Mouse (Mus musculus) subcutaneous adipose tissue, adult 2 months (tissue): ENCODE data around the gene Osbpl9. TPM values are rescaled to one million over a fixed set of nuclear protein-coding genes. Genes with fewer than 3 reads are reported as not detected.

ENCODE experiments used
- polyA plus RNA-seq: library from polyadenylated mRNA; depleted of rRNA; stranded (reverse); fragments of >200 nt; gene quantifications from 2 replicates; pipeline ENCODE4 v1.2.3, GENCODE M21; 2012; ENCODE audit warnings: low replicate concordance; rRNA removed

The Osbpl9 gene
- 127 and 169 TPM in 2 replicates for polyA plus RNA-seq

DNA sequence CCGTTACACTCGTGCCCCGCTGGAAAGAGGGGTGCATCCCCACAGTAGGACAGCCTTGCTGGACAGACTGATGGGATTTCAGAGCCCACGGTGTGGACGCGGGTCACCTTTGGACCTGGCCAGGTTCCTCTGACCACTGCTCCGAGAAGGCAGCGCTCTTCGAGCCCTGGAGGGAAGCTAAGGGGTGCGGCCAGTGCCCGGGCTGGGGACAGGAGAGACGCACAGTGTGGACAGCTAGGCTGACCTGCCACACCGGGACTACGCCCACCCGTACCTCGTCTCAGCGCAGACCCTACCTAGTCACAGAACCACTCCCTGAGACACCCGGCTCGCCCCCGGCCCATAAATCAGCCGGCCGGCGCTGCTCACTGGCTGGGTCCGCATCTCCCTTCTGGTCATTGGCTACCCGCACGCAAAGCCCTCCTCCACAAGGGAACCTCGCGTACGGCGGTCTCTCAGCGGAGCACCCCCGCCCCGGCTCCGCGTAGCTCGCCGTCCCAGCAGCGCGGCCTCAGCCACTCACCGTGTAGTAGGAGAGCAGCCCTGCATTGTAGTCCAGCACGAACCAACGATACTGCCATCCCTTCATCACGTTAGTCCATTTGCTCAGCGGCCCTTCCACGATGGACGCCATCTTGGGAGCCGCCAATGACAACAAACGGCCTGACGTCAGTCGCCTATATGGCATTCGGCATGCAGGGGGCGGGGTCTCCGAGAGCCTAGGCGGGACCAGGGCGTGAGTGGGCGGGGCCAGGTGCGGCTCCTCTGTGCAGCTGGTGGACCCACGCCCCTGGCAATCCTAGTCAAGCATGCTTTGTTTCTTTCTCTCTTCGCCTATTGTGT is at the start of gene Osbpl9:
Osbpl9 (minus strand) TSS at position 691 of the 843 bp plus-strand sequence.

DNA sequence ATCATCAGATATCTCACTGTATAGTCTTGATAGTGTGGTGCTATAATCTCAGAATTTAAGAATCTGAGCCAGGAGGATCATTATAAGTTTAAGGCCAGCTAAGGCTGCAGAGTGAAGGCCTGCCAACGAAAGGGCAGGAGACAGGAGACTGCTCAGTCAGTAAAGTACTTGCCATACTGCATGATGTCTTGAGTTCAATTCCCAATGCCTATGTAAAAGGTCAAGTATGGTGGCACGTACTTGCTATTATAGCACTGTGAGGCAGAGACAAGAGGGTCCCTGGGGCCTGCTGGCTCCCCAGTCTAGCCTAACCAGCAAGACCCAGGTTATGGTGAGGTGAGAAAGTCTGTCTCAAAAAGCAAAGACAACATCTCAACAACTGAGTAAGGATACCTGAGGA is 32.1 kb upstream of the Osbpl9 start, which contains the start of gene Calr4:
Calr4 (plus strand) TSS at position 301 of the 400 bp plus-strand sequence.

Other genes starting within 250 kb of the Osbpl9 start
- gene Nrd1, start 201.6 kb downstream of the Osbpl9 start, polyA plus RNA-seq = 41.9 and 45.2 TPM in 2 replicates
- gene Calr4, start 32.2 kb upstream of the Osbpl9 start, polyA plus RNA-seq = 0.13 TPM in 1 of 2 replicates, not detected in the other
- 17.3 and 20.7 TPM in 2 replicates for gene Eps15, start 78.0 kb upstream of the Osbpl9 start, polyA plus RNA-seq
- gene Ttc39a, start 204.4 kb upstream of the Osbpl9 start, polyA plus RNA-seq = 0.46 and 9.5 TPM in 2 replicates